Mouse (Mus musculus): Measurements from ENCODE around the gene Amdhd2. TPM values are rescaled to one million over a fixed set of nuclear protein-coding genes. Genes with fewer than 3 reads are reported as not detected.

Amdhd2 gene
- polyA plus RNA-seq, 1 experiment from 2014 or later = 20.5 TPM

DNA sequence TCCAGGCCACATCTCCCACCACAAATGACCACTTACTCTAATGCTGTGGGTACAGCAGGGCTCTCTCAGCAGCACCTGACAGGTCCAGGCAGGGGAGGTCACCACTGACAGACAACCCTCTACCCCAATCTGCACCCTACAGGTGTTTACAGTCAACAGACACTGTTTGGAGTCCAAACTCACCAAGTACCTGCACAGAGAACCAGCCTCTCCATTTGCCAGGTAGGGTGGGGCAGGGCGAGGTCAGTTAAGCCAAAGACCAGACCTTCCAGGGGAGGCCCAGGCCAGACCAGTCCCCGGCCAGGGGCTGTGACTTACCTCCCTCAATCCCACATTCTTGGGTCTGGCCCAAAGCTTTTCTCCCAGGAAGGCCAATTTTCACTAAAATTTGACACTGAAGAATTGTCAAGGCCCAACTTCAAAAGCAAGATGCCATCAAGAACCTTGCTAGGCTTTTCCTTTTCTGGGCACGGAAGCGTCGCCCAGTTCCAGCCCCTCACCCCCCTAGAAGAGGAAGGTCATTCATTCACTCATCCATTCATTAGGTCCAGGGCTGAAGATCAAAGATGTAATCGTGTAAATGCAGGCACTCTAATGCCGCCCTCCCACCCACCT, 4.4 kb upstream of the Amdhd2 start:
- DNase-seq (ENCODE audit: low spot score) (peak; percentile 40), ATAC-seq (ENCODE audit: low FRiP score, low TSS enrichment) (no peak)
- Histone ChIP-seq H3K27me3 (ENCODE audit: control insufficient read depth, insufficient read depth, low read length) (no peaks in the 10 kb centered on the region), H3K36me3 (ENCODE audit: control insufficient read depth, insufficient read depth, low read length) (0 out of 2 replicates have a peak, but pooled peaks cover 4% of the 10 kb centered on the region), H3K27ac (replicated peaks) (peak overlapping the region; percentile 98), H3K4me3 (ENCODE audit: low read depth, low read length) (peak overlapping the region; percentile 74), H3K9ac (ENCODE audit: low read length) (peak overlapping the region; percentile 96), H3K4me1 (replicated peaks; ENCODE audit: control insufficient read depth, insufficient read depth) (no peaks in the 10 kb centered on the region; the same call in 1 of the 2 replicates), H3K9me3 (ENCODE audit: control insufficient read depth, low read length) (no peaks in the 10 kb centered on the region), H3K4me2 (replicated peaks; ENCODE audit: low read depth) (peak overlapping the region; percentile 87)
- TF ChIP-seq EP300 (optimal IDR thresholded peaks at IDR 0.05) = no peak
- TF ChIP-seq CTCF (IDR thresholded peaks at IDR 0.05; ENCODE audit: low read depth) = no peak
- WGBS = 39% methylated on average over 7 of the region's 7 CpGs

DNA sequence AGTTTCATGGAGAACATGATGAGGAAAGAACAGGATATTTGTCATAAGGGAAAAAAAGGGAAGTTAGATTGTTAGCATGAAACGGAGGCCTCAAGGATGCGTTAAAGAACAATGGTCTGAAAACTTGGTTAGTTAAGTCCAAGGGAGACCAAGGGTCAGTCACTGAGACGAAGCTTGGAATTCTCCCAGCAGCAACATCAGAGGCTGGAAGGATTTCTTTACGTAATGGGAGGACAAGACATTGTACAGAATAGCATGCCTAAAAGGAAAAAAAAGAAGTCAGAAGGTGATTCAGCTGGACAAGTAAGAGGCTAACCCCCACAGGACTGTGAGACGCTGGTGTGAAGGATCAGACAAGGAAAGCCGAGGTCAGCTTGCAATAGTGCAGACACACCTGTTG, 3.6 kb upstream of the Amdhd2 start:
- Histone ChIP-seq H3K9me3 (ENCODE audit: control insufficient read depth, low read length) (no peaks in the 10 kb centered on the region), H3K4me3 (ENCODE audit: low read depth, low read length) (no peak overlapping the region), H3K4me2 (replicated peaks; ENCODE audit: low read depth) (no peak overlapping the region), H3K9ac (ENCODE audit: low read length) (no peak overlapping the region), H3K27me3 (ENCODE audit: control insufficient read depth, insufficient read depth, low read length) (no peaks in the 10 kb centered on the region), H3K4me1 (replicated peaks; ENCODE audit: control insufficient read depth, insufficient read depth) (no peaks in the 10 kb centered on the region; the same call in none of the 2 replicates), H3K27ac (replicated peaks) (no peak overlapping the region), H3K36me3 (ENCODE audit: control insufficient read depth, insufficient read depth, low read length) (0 out of 2 replicates have a peak, but pooled peaks cover 4% of the 10 kb centered on the region)
- WGBS = 75% methylated on average over 6 of the region's 6 CpGs
- TF ChIP-seq CTCF (IDR thresholded peaks at IDR 0.05; ENCODE audit: low read depth) (no peak), EP300 (optimal IDR thresholded peaks at IDR 0.05) (no peak)
- DNase-seq (ENCODE audit: low spot score) = no peak
- no peak for ATAC-seq (ENCODE audit: low FRiP score, low TSS enrichment)

DNA sequence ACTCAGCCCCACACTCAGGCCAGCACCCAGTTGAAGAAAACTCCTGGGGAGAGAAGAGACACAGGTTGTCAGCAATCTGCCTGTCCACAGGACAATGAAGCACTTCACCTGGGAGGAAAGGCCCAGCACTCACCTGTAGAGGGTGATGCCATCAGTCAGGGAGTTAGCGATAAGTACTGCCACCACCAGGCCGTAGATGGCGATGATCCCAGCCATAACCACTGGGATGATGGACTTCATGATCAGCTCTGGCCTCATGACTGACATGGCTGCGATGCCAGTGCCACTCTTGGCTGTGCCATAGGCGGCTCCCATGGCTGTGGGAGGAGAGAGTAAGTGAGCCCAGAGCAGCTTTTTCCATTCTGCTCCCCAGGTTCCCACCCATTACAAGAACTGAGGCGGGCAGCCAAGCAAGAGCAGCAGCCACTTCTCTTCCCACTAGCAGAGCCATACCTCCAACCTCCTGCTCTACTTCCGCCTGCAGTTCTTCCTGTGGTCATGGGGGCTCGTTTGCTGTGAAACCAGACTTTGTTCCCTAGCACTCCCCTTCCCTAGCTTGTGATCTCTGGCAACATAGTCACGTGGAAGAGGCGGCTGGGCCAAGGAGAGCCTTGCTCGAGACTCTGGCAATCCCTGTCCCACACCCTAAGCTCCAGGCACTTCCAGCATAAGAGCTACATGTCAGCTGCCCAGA, 1.1 kb upstream of the Amdhd2 start:
- 74% methylated on average over 11 of the region's 11 CpGs for WGBS
- no peaks in the 10 kb centered on the region; the same call in none of the 2 replicates for H3K4me1 ChIP-seq (replicated peaks; ENCODE audit: control insufficient read depth, insufficient read depth)
- H3K36me3 ChIP-seq (ENCODE audit: control insufficient read depth, insufficient read depth, low read length) = 0 out of 2 replicates have a peak, but pooled peaks cover 4% of the 10 kb centered on the region
- H3K9ac ChIP-seq (ENCODE audit: low read length) = no peak overlapping the region
- no peaks in the 10 kb centered on the region for H3K27me3 ChIP-seq (ENCODE audit: control insufficient read depth, insufficient read depth, low read length)
- no peak overlapping the region for H3K4me2 ChIP-seq (replicated peaks; ENCODE audit: low read depth)
- no peaks in the 10 kb centered on the region for H3K9me3 ChIP-seq (ENCODE audit: control insufficient read depth, low read length)
- DNase-seq (ENCODE audit: low spot score) = no peak
- H3K27ac ChIP-seq (replicated peaks) = no peak overlapping the region; the same call in 1 of the 2 replicates
- no peak overlapping the region for H3K4me3 ChIP-seq (ENCODE audit: low read depth, low read length)
- no peak for ATAC-seq (ENCODE audit: low FRiP score, low TSS enrichment)
- TF ChIP-seq EP300 (optimal IDR thresholded peaks at IDR 0.05) = no peak
- peak; percentile 35 for TF ChIP-seq CTCF (IDR thresholded peaks at IDR 0.05; ENCODE audit: low read depth)

DNA sequence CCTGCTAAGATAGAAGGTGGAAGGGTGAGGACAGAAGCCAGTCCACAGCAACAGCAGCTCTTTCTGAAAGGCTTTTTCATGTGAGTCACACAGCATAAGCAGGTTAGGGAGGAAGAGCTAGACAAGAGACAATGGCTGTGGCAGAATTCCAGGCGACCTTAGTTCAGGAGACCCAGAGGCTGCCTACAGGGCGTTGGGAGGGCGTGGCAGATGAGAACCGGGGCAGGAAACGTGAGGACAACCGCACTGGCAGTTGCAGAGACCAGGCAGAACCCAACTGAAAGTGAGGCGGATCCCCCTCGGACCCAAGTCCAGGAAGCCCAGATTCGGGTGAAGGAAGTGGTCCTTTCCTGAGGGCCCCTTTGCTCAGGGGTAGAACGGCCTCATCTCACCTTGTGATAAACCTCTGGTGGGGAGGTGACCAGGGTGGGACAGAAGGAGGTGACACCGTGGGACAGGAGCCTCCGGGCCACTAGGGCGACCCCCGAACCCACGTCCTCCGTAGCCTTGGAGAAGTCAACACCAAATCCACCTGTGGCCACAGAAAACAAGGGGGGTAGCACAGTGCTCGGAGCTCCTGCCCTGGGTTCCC, 886 bp downstream of the Amdhd2 start:
- Histone ChIP-seq H3K4me1 (replicated peaks; ENCODE audit: control insufficient read depth, insufficient read depth) (no peaks in the 10 kb centered on the region; the same call in none of the 2 replicates), H3K4me3 (ENCODE audit: low read depth, low read length) (peak overlapping the region; percentile 63), H3K27me3 (ENCODE audit: control insufficient read depth, insufficient read depth, low read length) (no peaks in the 10 kb centered on the region), H3K4me2 (replicated peaks; ENCODE audit: low read depth) (peak overlapping the region; percentile 94), H3K9me3 (ENCODE audit: control insufficient read depth, low read length) (no peaks in the 10 kb centered on the region), H3K36me3 (ENCODE audit: control insufficient read depth, insufficient read depth, low read length) (peaks cover 8% of the 10 kb centered on the region; the same call in 1 of the 2 replicates), H3K9ac (ENCODE audit: low read length) (peak overlapping the region; percentile 74), H3K27ac (replicated peaks) (peak overlapping the region; percentile 89)
- TF ChIP-seq CTCF (IDR thresholded peaks at IDR 0.05; ENCODE audit: low read depth) (no peak), EP300 (optimal IDR thresholded peaks at IDR 0.05) (no peak)
- 19% methylated on average over 17 of the region's 17 CpGs for WGBS
- DNase-seq (ENCODE audit: low spot score) = peak; percentile 66
- ATAC-seq (ENCODE audit: low FRiP score, low TSS enrichment) = peak; percentile 10; the same call in 1 of the 2 replicates

DNA sequence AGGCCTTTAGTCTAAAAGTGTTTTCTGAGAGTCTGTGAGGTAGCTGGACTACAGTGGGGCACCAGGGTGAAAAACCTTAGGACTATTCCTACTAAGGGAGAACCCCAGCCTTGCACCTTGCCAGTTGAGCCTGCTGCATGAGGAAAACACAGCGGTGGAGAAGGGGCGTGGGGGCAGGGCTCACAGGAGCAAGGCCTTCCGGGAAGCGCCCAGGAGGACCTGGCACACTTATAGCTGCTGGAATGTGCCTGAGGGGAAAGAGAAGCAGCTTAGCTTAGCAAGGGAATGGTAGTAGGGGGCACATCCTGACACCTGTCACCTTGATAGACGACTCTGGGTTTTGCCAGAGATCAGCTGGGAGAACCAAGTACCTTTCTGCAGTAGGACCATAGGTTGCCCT, 2.1 kb downstream of the Amdhd2 start:
- H3K4me3 ChIP-seq (ENCODE audit: low read depth, low read length) = no peak overlapping the region
- H3K4me2 ChIP-seq (replicated peaks; ENCODE audit: low read depth) = no peak overlapping the region
- no peak for ATAC-seq (ENCODE audit: low FRiP score, low TSS enrichment)
- H3K27ac ChIP-seq (replicated peaks) = no peak overlapping the region
- no peak overlapping the region for H3K9ac ChIP-seq (ENCODE audit: low read length)
- no peaks in the 10 kb centered on the region; the same call in none of the 2 replicates for H3K4me1 ChIP-seq (replicated peaks; ENCODE audit: control insufficient read depth, insufficient read depth)
- DNase-seq (ENCODE audit: low spot score) = no peak
- WGBS = 72% methylated on average over 5 of the region's 5 CpGs
- no peaks in the 10 kb centered on the region for H3K9me3 ChIP-seq (ENCODE audit: control insufficient read depth, low read length)
- no peaks in the 10 kb centered on the region for H3K27me3 ChIP-seq (ENCODE audit: control insufficient read depth, insufficient read depth, low read length)
- TF ChIP-seq CTCF (IDR thresholded peaks at IDR 0.05; ENCODE audit: low read depth) (no peak), EP300 (optimal IDR thresholded peaks at IDR 0.05) (no peak)
- H3K36me3 ChIP-seq (ENCODE audit: control insufficient read depth, insufficient read depth, low read length) = peaks cover 4% of the 10 kb centered on the region; the same call in 1 of the 2 replicates
